Mouse (Mus musculus) G1E (cell line): Measurements from ENCODE around the gene Map2k4. TPM values are rescaled to one million over a fixed set of nuclear protein-coding genes. Genes with fewer than 3 reads are reported as not detected.

Experiments
- ATAC-seq: 2 replicates; pipeline ENCODE4 v1.8.0; 2016; ENCODE audit warnings: mild to moderate bottlenecking; ENCODE audit not compliant: insufficient number of reproducible peaks, poor library complexity, low FRiP score, severe bottlenecking; ENCODE audit errors: extremely low read depth
- DNase-seq: peaks from one replicate; pipeline ENCODE4 v3.0.0; 2012; ENCODE audit warnings: low spot score
- H3K27me3 ChIP-seq: 2 replicates; pipeline ENCODE4 v1.6.1; 2012; ENCODE audit warnings: mild to moderate bottlenecking, low read length, inconsistent platforms; ENCODE audit not compliant: insufficient read depth
- H3K36me3 ChIP-seq: replicated peaks from 2 replicates; pipeline ENCODE3; 2012; ENCODE audit warnings: mild to moderate bottlenecking, inconsistent platforms
- H3K4me1 ChIP-seq: 2 replicates; pipeline ENCODE4 v1.6.1; 2012; ENCODE audit warnings: low read depth, low read length, inconsistent platforms, mixed read lengths; ENCODE audit not compliant: insufficient read depth
- H3K4me3 ChIP-seq: 2 replicates; pipeline ENCODE4 v1.5.1; 2012; ENCODE audit warnings: low read depth, mild to moderate bottlenecking, inconsistent platforms, low read length, moderate library complexity, mixed read lengths
- H3K9me3 ChIP-seq: replicated peaks from 2 replicates; pipeline ENCODE4 v1.6.1; 2012; ENCODE audit warnings: inconsistent platforms
- CTCF ChIP-seq: IDR thresholded peaks from 2 replicates; pipeline ENCODE4 v1.5.1; 2012; ENCODE audit warnings: low read depth, low read length, inconsistent platforms, mixed read lengths
- GATA1 ChIP-seq: IDR thresholded peaks from 2 replicates; pipeline ENCODE4 v1.6.1; 2012; ENCODE audit warnings: borderline replicate concordance, low read length, inconsistent platforms, mixed read lengths
- GATA2 ChIP-seq: IDR thresholded peaks from 2 replicates; pipeline ENCODE4 v1.6.1; 2012; ENCODE audit warnings: low read depth, low read length, inconsistent platforms, borderline replicate concordance
- POLR2AphosphoS5 ChIP-seq: IDR thresholded peaks from 2 replicates; pipeline ENCODE4 v1.6.1; 2012; ENCODE audit warnings: low read depth, low read length, inconsistent platforms; ENCODE audit not compliant: insufficient replicate concordance
- TAL1 ChIP-seq: conservative IDR thresholded peaks from 2 replicates; pipeline ENCODE4 v1.6.1; 2012; ENCODE audit warnings: low read depth, low read length, inconsistent platforms, mixed read lengths
- polyA plus RNA-seq: library from polyadenylated mRNA; stranded (reverse); fragments of >175 nt; gene quantifications from 2 replicates; pipeline ENCODE4 v1.2.3, GENCODE M21; 2012
- total RNA-seq, 2 experiments: library from RNA; stranded (forward) in 1 of 2; stranded (reverse) in 1 of 2; fragments of 200-1000 nt in 1 of 2; fragments of >200 nt in 1 of 2; fragmentation: Nextera tagmentation in 1 of 2; gene quantifications; 2 replicates each; pipeline ENCODE4 v1.2.3; 2014 to 2017

The Map2k4 gene
- total and polyA plus RNA-seq, 3 experiments, result 41.9 to 90.1 (median 48.6) TPM

DNA sequence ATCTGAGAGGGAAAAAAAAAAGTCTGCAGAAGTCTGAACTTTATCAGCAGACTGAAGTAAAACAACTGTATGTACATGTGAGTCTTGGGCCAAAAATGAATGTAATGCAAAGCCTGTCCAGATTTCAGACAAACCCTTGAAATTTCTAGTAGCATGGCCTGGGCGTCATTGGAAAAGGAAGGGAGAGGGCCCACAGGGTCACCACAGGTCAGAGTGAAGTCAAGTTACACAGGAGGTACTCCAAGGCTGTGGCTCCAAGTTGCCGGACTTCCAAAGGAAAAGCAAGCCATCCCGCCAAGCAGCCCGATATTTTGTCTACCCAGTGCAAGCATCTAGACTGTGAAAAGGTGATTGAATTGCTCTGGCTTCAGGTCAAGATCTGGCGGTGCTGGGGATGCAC lies 141.8 kb downstream of the Map2k4 start:
- ATAC-seq (no peak), DNase-seq (no peak)
- Histone ChIP-seq H3K4me3 (no peak overlapping the region), H3K27me3 (peaks cover 15% of the 10 kb centered on the region), H3K9me3 (no peaks in the 10 kb centered on the region), H3K4me1 (no peaks in the 10 kb centered on the region), H3K36me3 (no peaks in the 10 kb centered on the region)
- TF ChIP-seq GATA2, result no peak
- TF ChIP-seq POLR2AphosphoS5, result no peak
- TF ChIP-seq CTCF, result no peak
- no peak for TF ChIP-seq TAL1
- no peak for TF ChIP-seq GATA1

DNA sequence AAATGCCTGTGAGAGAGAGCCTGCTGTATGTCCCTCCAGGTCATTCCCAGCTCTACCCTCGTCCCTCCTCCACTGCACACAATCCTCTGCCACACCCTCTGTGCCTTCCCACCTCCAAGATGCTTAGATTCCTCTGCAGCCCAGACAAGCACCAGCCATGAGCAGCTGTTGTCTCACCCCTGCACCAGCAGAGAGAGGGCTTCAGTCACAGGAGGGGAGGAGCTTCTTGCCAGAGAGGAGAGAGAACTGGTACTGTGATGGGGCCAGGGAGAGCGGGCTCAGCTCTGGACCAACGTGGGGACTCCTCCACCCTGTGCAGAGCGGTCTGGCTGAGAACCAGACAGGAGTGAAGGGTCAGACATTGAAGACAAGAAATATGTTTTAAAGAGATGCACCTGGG lies 143.6 kb downstream of the Map2k4 start:
- Histone ChIP-seq H3K9me3 (no peaks in the 10 kb centered on the region), H3K4me1 (no peaks in the 10 kb centered on the region), H3K36me3 (no peaks in the 10 kb centered on the region), H3K4me3 (no peak overlapping the region), H3K27me3 (peaks cover 20% of the 10 kb centered on the region)
- TF ChIP-seq CTCF (no peak), POLR2AphosphoS5 (no peak), GATA1 (no peak), TAL1 (no peak)
- no peak for ATAC-seq
- no peak for DNase-seq

- Histone ChIP-seq H3K4me3 (no peak overlapping the region), H3K4me1 (no peaks in the 10 kb centered on the region), H3K27me3 (peaks cover 15% of the 10 kb centered on the region), H3K9me3 (no peaks in the 10 kb centered on the region), H3K36me3 (no peaks in the 10 kb centered on the region)
- DNase-seq (no peak), ATAC-seq (no peak)
- TF ChIP-seq CTCF, result no peak
- no peak for TF ChIP-seq TAL1
- no peak for TF ChIP-seq POLR2AphosphoS5
- TF ChIP-seq GATA1, result no peak
- no peak for TF ChIP-seq GATA2
These were observed 147.8 kb downstream of the Map2k4 start for GRCm38 (mm10) chr11:65640261-65640660.

Other genes with a start within 250 kb of the Map2k4 start
- 4.9 and 5.4 TPM in 2 replicates for gene Zkscan6, start 18.9 kb upstream of the Map2k4 start, total RNA-seq (2014; fragmentation: Nextera tagmentation)
- 26.8 and 27.1 TPM in 2 replicates for gene Zkscan6, start 18.9 kb upstream of the Map2k4 start, total RNA-seq (2017)
- 2.4 and 2.8 TPM in 2 replicates for gene Zkscan6, start 18.9 kb upstream of the Map2k4 start, polyA plus RNA-seq